Mouse (Mus musculus) heart, embryonic 13.5 days (tissue): Measurements from ENCODE around the gene Il2rg. TPM values are rescaled to one million over a fixed set of nuclear protein-coding genes. Genes with fewer than 3 reads are reported as not detected.

Experiments
- ATAC-seq: fragments of 200-750 bp; cut with Nextera tagmentation; 2 replicates; pipeline ENCODE4 v1.8.0; 2017; ENCODE audit warnings: moderate TSS enrichment; ENCODE audit not compliant: insufficient number of reproducible peaks, low FRiP score, low TSS enrichment; ENCODE audit errors: extremely low read depth
- H3K27ac ChIP-seq: fragments of 300-500 bp; sonication (generic); replicated peaks from 2 replicates; pipeline ENCODE4 v1.5.1; 2015; ENCODE audit warnings: moderate library complexity, mild to moderate bottlenecking, inconsistent platforms
- H3K27me3 ChIP-seq: fragments of 300-500 bp; sonication (generic); replicated peaks from 2 replicates; pipeline ENCODE4 v1.6.1; 2015; ENCODE audit warnings: mild to moderate bottlenecking, inconsistent platforms
- H3K36me3 ChIP-seq: fragments of 300-500 bp; sonication (generic); 2 replicates; pipeline ENCODE4 v1.6.1; 2015; ENCODE audit warnings: mild to moderate bottlenecking, inconsistent platforms
- H3K4me1 ChIP-seq: fragments of 300-500 bp; sonication (generic); 2 replicates; pipeline ENCODE4 v1.6.1; 2015; ENCODE audit warnings: inconsistent platforms
- H3K4me2 ChIP-seq: fragments of 300-500 bp; sonication (generic); 2 replicates; pipeline ENCODE4 v1.6.1; 2015; ENCODE audit warnings: inconsistent platforms, mild to moderate bottlenecking, moderate library complexity
- H3K4me3 ChIP-seq: fragments of 300-500 bp; sonication (generic); 2 replicates; pipeline ENCODE4 v1.5.1; 2015; ENCODE audit warnings: moderate library complexity, mild to moderate bottlenecking, inconsistent platforms
- H3K9ac ChIP-seq: fragments of 300-500 bp; sonication (generic); 2 replicates; pipeline ENCODE4 v1.6.1; 2015; ENCODE audit warnings: inconsistent platforms, mild to moderate bottlenecking, moderate library complexity
- H3K9me3 ChIP-seq: fragments of 300-500 bp; sonication (generic); 2 replicates; pipeline ENCODE4 v1.6.1; 2016; ENCODE audit warnings: inconsistent platforms
- WGBS: fragments of 180-500 bp; shearing (Covaris S2); methylation state at CpG from one replicate; pipeline ENCODE4 v1.1.7; 2015; ENCODE audit warnings: mixed read lengths; 5-methylcytosine and 5-hydroxymethylcytosine counted together
- polyA plus RNA-seq: library from polyadenylated mRNA; unstranded; fragments of >200 nt; fragmentation: Nextera tagmentation; extraction: Ambion mirVana; gene quantifications from 2 replicates; pipeline ENCODE4 v1.2.1, GENCODE M21; 2015

The Il2rg gene
- polyA plus RNA-seq, 1 experiment from 2014 or later: 15.8 TPM

- peak overlapping the region; percentile 56; the same call in 1 of the 2 replicates for H3K9ac ChIP-seq
- H3K4me3 ChIP-seq: no peak overlapping the region
- H3K4me1 ChIP-seq: peaks cover 23% of the 10 kb centered on the region
- peak overlapping the region; percentile 27 for H3K4me2 ChIP-seq
- no peak; the same call in 1 of the 2 replicates for ATAC-seq
- H3K27me3 ChIP-seq: peaks cover under 1% of the 10 kb centered on the region; the same call in 1 of the 2 replicates
- 18% methylated on average over 13 of the region's 13 CpGs for WGBS
- H3K9me3 ChIP-seq: no peaks in the 10 kb centered on the region
- H3K27ac ChIP-seq: peak overlapping the region; percentile 76
- H3K36me3 ChIP-seq: peaks cover 11% of the 10 kb centered on the region
These were observed 7.4 kb downstream of the Il2rg start for GRCm38 (mm10) chrX:101260441-101261325.

DNA sequence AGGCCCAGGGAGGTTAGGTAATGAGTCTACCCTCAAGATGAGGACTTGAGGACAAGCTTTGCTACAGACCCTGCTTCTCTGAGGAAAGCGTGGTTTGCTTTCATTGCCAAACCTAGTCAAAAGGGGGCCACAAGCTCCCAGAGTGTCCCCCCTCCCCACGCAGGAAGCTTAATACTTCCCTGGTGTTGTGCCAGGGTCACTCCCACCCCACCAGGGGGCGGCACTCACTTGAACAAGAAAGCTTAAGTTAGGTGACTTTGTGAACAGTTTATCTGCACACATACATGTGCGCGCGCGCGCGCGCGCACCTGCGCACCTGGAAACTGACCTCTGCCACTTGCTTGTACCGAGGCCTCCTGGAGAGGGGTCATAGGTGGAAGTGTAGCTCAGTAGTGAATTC, 11.5 kb downstream of the Il2rg start:
- Histone ChIP-seq H3K9ac (no peak overlapping the region; the same call in 1 of the 2 replicates), H3K36me3 (peaks cover 11% of the 10 kb centered on the region), H3K4me3 (peak overlapping the region; percentile 64; the same call in 1 of the 2 replicates), H3K4me2 (peak overlapping the region; percentile 73; the same call in 1 of the 2 replicates), H3K4me1 (peaks cover 18% of the 10 kb centered on the region; the same call in 1 of the 2 replicates), H3K27me3 (peaks cover 4% of the 10 kb centered on the region; the same call in 1 of the 2 replicates), H3K9me3 (0 out of 2 replicates have a peak, but pooled peaks cover 6% of the 10 kb centered on the region), H3K27ac (no peak overlapping the region)
- WGBS: 72% methylated on average over 13 of the region's 13 CpGs
- ATAC-seq: no peak

- H3K27ac ChIP-seq: peak overlapping the region; percentile 70
- H3K4me3 ChIP-seq: peak overlapping the region; percentile 64
- H3K9ac ChIP-seq: peak overlapping the region; percentile 83
- ATAC-seq: no peak
- peaks cover 3% of the 10 kb centered on the region; the same call in 1 of the 2 replicates for H3K4me1 ChIP-seq
- H3K27me3 ChIP-seq: peaks cover 4% of the 10 kb centered on the region; the same call in 1 of the 2 replicates
- peak overlapping the region; percentile 73 for H3K4me2 ChIP-seq
- 11% methylated on average over 26 of the region's 26 CpGs for WGBS
- H3K36me3 ChIP-seq: peaks cover 11% of the 10 kb centered on the region
- H3K9me3 ChIP-seq: 0 out of 2 replicates have a peak, but pooled peaks cover 6% of the 10 kb centered on the region
These were observed 13.3 kb downstream of the Il2rg start for GRCm38 (mm10) chrX:101254740-101255139.

- peak within 1 kb of the TSS; percentile 83 for H3K9ac ChIP-seq
- 15% methylated on average over 47 of the region's 47 CpGs for WGBS
- peak within 1 kb of the TSS; percentile 70 for H3K27ac ChIP-seq
- 0 out of 2 replicates have a peak, but pooled peaks cover 3% of the 10 kb centered on the region for H3K4me1 ChIP-seq
- peak within 1 kb of the TSS; percentile 64 for H3K4me3 ChIP-seq
- peak; percentile 69 for ATAC-seq
- H3K36me3 ChIP-seq: peaks cover 11% of the 10 kb centered on the region
- peak within 1 kb of the TSS; percentile 73 for H3K4me2 ChIP-seq
- peaks cover 4% of the 10 kb centered on the region; the same call in 1 of the 2 replicates for H3K27me3 ChIP-seq
- 0 out of 2 replicates have a peak, but pooled peaks cover 6% of the 10 kb centered on the region for H3K9me3 ChIP-seq
These were observed 13.9 kb downstream of the Il2rg start, which contains the start of gene Foxo4 for GRCm38 (mm10) chrX:101253952-101254729. Gene Foxo4 (plus strand): TSS chrX:101254528.

- Histone ChIP-seq H3K36me3 (no peaks in the 10 kb centered on the region), H3K4me1 (no peaks in the 10 kb centered on the region), H3K27ac (no peak overlapping the region), H3K4me3 (no peak overlapping the region), H3K4me2 (no peak overlapping the region), H3K27me3 (peaks cover 3% of the 10 kb centered on the region; the same call in 1 of the 2 replicates), H3K9ac (no peak overlapping the region), H3K9me3 (no peaks in the 10 kb centered on the region)
- 25% methylated on average over 1 of the region's 1 CpGs for WGBS
- ATAC-seq: no peak
These were observed 23.0 kb downstream of the Il2rg start for GRCm38 (mm10) chrX:101245011-101245410.

DNA sequence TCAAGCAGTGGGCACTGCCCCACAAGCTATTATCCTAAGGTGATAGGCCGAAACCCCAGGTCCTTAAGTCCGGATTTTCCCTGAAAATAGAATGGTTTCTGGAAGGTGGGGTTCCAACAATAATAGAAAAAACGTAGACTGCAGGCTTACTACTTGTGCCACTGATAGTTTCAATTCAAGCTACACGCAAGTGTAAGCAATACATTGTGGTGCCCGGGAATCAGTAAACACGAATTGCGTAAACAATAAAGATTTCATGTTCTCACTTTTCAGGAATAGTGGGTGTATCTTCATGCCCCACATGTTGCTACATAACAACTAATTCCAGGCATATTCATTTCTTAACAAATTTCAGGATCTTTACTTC, 45.3 kb downstream of the Il2rg start:
- H3K9ac ChIP-seq: peak overlapping the region; percentile 64; the same call in 1 of the 2 replicates
- WGBS: 36% methylated on average over 7 of the region's 7 CpGs
- peaks cover 9% of the 10 kb centered on the region for H3K4me1 ChIP-seq
- peak overlapping the region; percentile 70 for H3K4me2 ChIP-seq
- peak overlapping the region; percentile 66 for H3K4me3 ChIP-seq
- H3K27ac ChIP-seq: 0 out of 2 replicates have a peak overlapping the region, but pooled peaks have one; percentile 45
- peaks cover 2% of the 10 kb centered on the region for H3K27me3 ChIP-seq
- no peak for ATAC-seq
- H3K36me3 ChIP-seq: no peaks in the 10 kb centered on the region
- no peaks in the 10 kb centered on the region for H3K9me3 ChIP-seq

DNA sequence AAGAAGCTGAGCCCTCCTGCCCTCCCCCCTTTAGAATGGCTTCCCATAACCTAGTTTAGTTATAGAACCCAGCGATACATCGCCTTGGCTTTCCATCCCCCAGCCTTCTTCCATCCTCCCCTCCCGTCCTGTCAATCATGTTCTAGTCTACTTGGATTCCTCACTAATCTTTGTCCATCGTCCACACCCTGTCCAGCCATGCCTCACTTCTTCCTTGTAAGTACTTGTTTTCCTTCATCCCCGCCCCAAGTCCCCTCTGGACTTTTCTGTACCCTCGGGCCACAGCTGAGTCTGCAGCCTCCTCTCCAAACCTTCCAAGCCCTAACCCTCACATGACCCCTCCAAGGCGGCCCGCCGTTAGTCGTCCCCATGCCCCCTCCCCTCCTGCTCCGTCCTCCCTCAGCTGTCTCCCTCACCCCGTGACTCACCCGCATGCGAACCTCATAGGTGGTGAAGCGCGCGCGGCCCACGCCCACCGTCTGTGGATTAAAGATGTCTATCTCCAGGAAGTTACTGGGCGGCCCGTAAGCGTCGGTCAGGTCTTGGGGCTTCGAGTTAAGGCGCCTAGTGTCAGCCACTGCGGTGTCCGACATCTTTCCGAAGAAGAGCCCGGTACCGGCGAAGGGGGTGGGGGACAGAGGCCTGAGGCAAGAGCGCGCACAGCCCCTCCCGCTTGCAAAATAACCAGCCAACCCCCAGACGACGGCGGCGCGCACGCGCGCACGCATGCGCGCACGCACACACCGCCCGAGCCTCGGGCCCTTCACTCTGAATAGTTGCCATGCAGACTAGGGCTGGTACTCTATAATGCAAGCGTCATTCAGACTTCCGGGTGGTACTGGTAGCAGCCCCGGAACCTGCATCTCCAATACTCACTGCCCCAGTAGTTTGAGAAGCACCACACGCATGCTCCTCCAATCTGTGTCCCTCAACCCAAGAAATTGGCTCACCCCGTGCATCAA, 45.9 kb downstream of the Il2rg start, which contains the start of gene Snx12:
Gene Snx12 (minus strand): TSS at position 730 of the 962 bp plus-strand sequence.
- peak within 1 kb of the TSS; percentile 80 for H3K27ac ChIP-seq
- H3K4me3 ChIP-seq: peak within 1 kb of the TSS; percentile 66
- no peaks in the 10 kb centered on the region for H3K9me3 ChIP-seq
- H3K4me1 ChIP-seq: peaks cover 9% of the 10 kb centered on the region
- peak within 1 kb of the TSS; percentile 82 for H3K9ac ChIP-seq
- H3K4me2 ChIP-seq: peak within 1 kb of the TSS; percentile 70
- peaks cover 2% of the 10 kb centered on the region for H3K27me3 ChIP-seq
- no peaks in the 10 kb centered on the region for H3K36me3 ChIP-seq
- 13% methylated on average over 55 of the region's 55 CpGs for WGBS
- ATAC-seq: peak; percentile 83

Other genes starting within 250 kb of the Il2rg start
- gene Tex11, start 208.6 kb downstream of the Il2rg start, polyA plus RNA-seq: 0.17 and 0.32 TPM in 2 replicates
- 0.25 and 0.65 TPM in 2 replicates for gene Slc7a3, start 182.2 kb downstream of the Il2rg start, polyA plus RNA-seq
- gene Snx12, start 45.7 kb downstream of the Il2rg start, polyA plus RNA-seq: 41.2 and 42.5 TPM in 2 replicates
- gene Foxo4, start 13.7 kb downstream of the Il2rg start, polyA plus RNA-seq: 1.4 and 1.7 TPM in 2 replicates
- gene Gm614, start 4.3 kb downstream of the Il2rg start, polyA plus RNA-seq: not detected in 2 replicates
- not detected in 2 replicates for gene Gm20489, start 768 bp upstream of the Il2rg start, polyA plus RNA-seq
- 19.9 and 21.6 TPM in 2 replicates for gene Med12, start 5.8 kb upstream of the Il2rg start, polyA plus RNA-seq
- 2.0 and 2.5 TPM in 2 replicates for gene Nlgn3, start 30.9 kb upstream of the Il2rg start, polyA plus RNA-seq
- 0.39 and 2.0 TPM in 2 replicates for gene Gjb1, start 108.1 kb upstream of the Il2rg start, polyA plus RNA-seq
- 26.9 and 29.8 TPM in 2 replicates for gene Zmym3, start 152.6 kb upstream of the Il2rg start, polyA plus RNA-seq
- 236 and 258 TPM in 2 replicates for gene Nono, start 161.1 kb upstream of the Il2rg start, polyA plus RNA-seq
- gene Itgb1bp2, start 180.8 kb upstream of the Il2rg start, polyA plus RNA-seq: 49.5 and 56.2 TPM in 2 replicates